Mouse (Mus musculus) cerebellum, postnatal 25 days (tissue): ENCODE results near the gene Prdx2.

Experiments
- DNase-seq, 2 experiments: peaks; one replicate each; pipeline ENCODE4 v3.0.0; 2021; ENCODE audit warnings: mixed read lengths in 2 of 2

Gene Prdx2

GRCm38 (mm10) chr8:85013230-85013840 lies 43.9 kb downstream of the Prdx2 start:
- peak; percentile 73 to 82 for DNase-seq

GRCm38 (mm10) chr8:85014431-85014830 lies 45.0 kb downstream of the Prdx2 start, which contains the start of gene Best2:
TSS of gene Best2 (minus strand) at chr8:85014531.
- no peak for DNase-seq

GRCm38 (mm10) chr8:85016724-85017123 lies 47.3 kb downstream of the Prdx2 start:
- no peak for DNase-seq

- DNase-seq: no peak
These were observed 47.8 kb downstream of the Prdx2 start for GRCm38 (mm10) chr8:85017209-85017608.

GRCm38 (mm10) chr8:85021514-85022055 lies 52.2 kb downstream of the Prdx2 start:
- no peak for DNase-seq

- no peak for DNase-seq
These were observed 54.5 kb downstream of the Prdx2 start for GRCm38 (mm10) chr8:85023846-85024245.
